Mouse (Mus musculus): ENCODE measurements around the gene Stra6l. TPM values are rescaled to one million over a fixed set of nuclear protein-coding genes. Genes with fewer than 3 reads are reported as not detected.

The Stra6l gene
- 0.50 and 1.1 TPM in 2 replicates for polyA plus RNA-seq (2015; fragmentation: Nextera tagmentation; extraction: Ambion mirVana)

DNA sequence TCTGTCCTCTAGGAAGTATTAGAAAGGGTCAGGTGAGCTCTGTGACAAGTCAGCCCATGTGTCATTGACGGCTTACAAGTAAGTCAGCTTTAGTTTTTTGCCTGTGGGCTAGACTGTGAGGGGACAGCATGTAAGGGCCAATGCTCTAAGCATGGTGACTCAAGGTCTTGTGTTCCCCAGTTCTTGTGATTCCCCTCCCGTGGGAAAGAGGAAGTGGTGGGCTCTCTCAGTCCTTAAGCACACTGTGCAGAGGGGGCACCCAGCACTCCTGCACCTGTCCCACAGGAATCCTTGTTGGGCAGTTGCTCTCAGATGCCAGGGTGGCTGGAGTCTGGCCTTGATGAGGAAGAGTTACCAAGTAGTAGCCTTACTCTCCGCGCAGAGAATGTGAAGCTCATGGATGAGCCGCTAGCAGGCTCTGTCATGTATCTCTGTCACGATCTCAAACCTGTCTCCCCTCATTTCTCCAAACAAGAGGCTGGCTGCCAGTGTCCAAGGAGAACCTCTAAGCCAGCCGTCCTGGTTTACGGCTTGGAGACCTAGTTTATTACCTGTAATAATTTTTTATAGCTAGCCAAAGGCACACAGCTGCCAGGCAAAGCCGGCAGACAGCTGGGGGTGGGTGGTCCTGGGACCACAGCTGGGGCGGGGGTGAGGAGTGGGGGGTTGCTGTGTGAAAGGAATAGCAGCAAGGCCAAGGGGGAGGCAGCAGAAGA, at the start of gene Stra6l:
TSS of gene Stra6l (plus strand) at position 556 of the 716 bp plus-strand sequence.
- Histone ChIP-seq H3K27me3 (replicated peaks) (no peaks in the 10 kb centered on the region; the same call in 1 of the 2 replicates), H3K9ac (replicated peaks) (no peak within 1 kb of the TSS), H3K4me3 (replicated peaks) (no peak within 1 kb of the TSS), H3K4me1 (peaks cover 13% of the 10 kb centered on the region), H3K4me2 (peak within 1 kb of the TSS; percentile 13; the same call in 1 of the 2 replicates), H3K36me3 (no peaks in the 10 kb centered on the region), H3K9me3 (replicated peaks) (no peaks in the 10 kb centered on the region), H3K27ac (replicated peaks) (no peak within 1 kb of the TSS)
- WGBS: 18% methylated on average over 10 of the region's 10 CpGs
- ATAC-seq (ENCODE audit: low FRiP score): no peak

DNA sequence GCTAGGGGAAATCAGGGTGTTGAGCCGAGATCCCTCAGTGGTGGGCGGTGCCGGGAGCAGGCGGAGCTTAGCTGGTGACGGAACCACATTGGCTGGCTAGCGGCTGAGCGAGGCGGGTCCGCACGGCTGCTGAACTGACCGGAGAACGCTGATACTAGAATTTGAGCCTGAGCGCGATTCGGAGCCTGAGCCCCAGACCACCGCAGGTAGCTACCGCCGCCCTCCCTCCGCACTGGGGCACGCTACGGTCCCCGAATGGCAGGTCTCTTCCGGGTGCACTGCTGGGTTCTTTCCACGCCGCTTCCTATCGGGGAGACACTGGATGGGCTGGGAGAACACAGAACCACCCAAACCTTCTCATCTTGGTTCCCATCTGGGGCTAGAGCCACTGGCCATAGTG, 49.5 kb upstream of the Stra6l start, which contains the start of gene Aldh1b1:
TSS of gene Aldh1b1 (plus strand) at position 59 of the 400 bp plus-strand sequence.
- H3K4me1 ChIP-seq: peaks cover 26% of the 10 kb centered on the region
- H3K36me3 ChIP-seq: peaks cover 4% of the 10 kb centered on the region; the same call in 1 of the 2 replicates
- ATAC-seq (ENCODE audit: low FRiP score): peak; percentile 90
- H3K9ac ChIP-seq (replicated peaks): peak within 1 kb of the TSS; percentile 57
- peak within 1 kb of the TSS; percentile 65 for H3K4me2 ChIP-seq
- H3K4me3 ChIP-seq (replicated peaks): peak within 1 kb of the TSS; percentile 48
- 1% methylated on average over 26 of the region's 26 CpGs for WGBS
- H3K27me3 ChIP-seq (replicated peaks): no peaks in the 10 kb centered on the region
- H3K9me3 ChIP-seq (replicated peaks): no peaks in the 10 kb centered on the region
- no peak within 1 kb of the TSS; the same call in 1 of the 2 replicates for H3K27ac ChIP-seq (replicated peaks)

DNA sequence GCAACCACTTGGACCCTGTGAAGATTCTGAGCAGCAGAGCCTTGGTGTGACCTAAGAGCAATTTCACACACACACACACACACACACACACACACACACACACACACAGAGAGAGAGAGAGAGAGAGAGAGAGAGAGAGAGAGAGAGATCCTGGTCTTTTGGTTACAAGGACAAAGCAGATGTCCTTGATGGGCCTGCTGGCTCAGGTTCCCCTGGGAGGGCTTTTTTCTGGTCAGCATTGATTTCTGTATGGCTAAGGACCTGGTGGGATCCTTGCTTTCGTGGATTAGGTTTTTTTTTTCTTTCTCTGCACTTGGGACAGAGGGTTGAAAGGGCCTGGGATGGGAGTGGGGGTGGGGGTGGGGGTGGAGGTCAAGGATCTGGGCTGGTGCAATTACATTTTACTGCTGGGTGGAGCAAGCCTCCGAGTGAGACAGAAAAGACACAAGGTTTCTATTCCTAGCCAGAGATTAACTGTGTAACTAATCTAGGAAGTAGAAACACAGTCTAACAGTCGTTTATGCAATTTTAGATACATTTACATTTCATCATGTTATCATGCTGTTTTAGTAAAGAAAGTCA, 48.4 kb upstream of the Stra6l start:
- no peak overlapping the region for H3K9ac ChIP-seq (replicated peaks)
- no peaks in the 10 kb centered on the region for H3K27me3 ChIP-seq (replicated peaks)
- H3K4me1 ChIP-seq: peaks cover 26% of the 10 kb centered on the region
- H3K4me2 ChIP-seq: peak overlapping the region; percentile 65
- no peaks in the 10 kb centered on the region for H3K9me3 ChIP-seq (replicated peaks)
- 16% methylated on average over 3 of the region's 3 CpGs for WGBS
- no peak overlapping the region for H3K27ac ChIP-seq (replicated peaks)
- no peak for ATAC-seq (ENCODE audit: low FRiP score)
- H3K4me3 ChIP-seq (replicated peaks): no peak overlapping the region
- H3K36me3 ChIP-seq: peaks cover 6% of the 10 kb centered on the region; the same call in 1 of the 2 replicates

DNA sequence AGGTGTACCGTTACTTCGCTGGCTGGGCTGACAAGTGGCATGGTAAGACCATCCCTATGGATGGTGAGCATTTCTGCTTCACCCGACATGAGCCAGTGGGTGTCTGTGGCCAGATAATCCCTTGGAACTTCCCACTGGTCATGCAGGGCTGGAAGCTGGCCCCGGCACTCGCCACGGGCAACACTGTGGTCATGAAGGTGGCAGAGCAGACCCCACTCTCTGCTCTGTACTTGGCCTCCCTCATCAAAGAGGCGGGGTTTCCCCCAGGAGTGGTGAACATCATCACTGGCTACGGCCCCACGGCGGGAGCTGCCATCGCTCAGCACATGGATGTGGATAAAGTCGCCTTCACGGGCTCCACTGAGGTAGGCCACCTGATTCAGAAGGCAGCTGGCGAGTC, 45.6 kb upstream of the Stra6l start:
- no peak for ATAC-seq (ENCODE audit: low FRiP score)
- H3K36me3 ChIP-seq: peaks cover 8% of the 10 kb centered on the region; the same call in 1 of the 2 replicates

DNA sequence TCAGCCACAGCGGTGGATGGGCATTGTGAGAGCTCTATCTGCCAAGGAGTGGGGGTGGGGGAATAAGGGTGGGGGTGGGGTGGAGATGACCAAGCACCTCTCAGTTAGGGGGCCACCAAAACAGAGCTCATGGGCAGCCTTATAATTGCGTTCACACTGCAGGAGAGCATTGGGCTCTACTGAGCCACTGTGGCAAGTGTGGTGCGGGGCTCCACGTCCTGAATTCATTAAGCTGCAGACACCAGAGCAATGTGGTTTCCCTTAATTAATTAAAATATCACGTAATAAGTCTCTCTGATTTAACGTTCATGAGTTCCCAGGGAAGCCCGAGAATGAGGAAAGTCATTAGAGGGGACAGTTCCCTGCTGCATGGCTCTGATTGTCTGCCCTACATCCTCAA, 40.4 kb upstream of the Stra6l start:
- Histone ChIP-seq H3K4me2 (no peak overlapping the region), H3K36me3 (peaks cover 7% of the 10 kb centered on the region; the same call in 1 of the 2 replicates), H3K9ac (replicated peaks) (no peak overlapping the region), H3K9me3 (replicated peaks) (no peaks in the 10 kb centered on the region), H3K27ac (replicated peaks) (0 out of 2 replicates have a peak overlapping the region, but pooled peaks have one; percentile 5), H3K4me3 (replicated peaks) (no peak overlapping the region), H3K4me1 (peaks cover 12% of the 10 kb centered on the region), H3K27me3 (replicated peaks) (no peaks in the 10 kb centered on the region)
- 36% methylated on average over 7 of the region's 7 CpGs for WGBS
- peak; percentile 70 for ATAC-seq (ENCODE audit: low FRiP score)

More for the DNA sequence above, 45.6 kb upstream of the Stra6l start:
- no peak overlapping the region for H3K9ac ChIP-seq (replicated peaks)
- no peak overlapping the region for H3K27ac ChIP-seq (replicated peaks)
- H3K4me3 ChIP-seq (replicated peaks): no peak overlapping the region
- H3K27me3 ChIP-seq (replicated peaks): no peaks in the 10 kb centered on the region
- H3K4me1 ChIP-seq: peaks cover 22% of the 10 kb centered on the region
- WGBS: 91% methylated on average over 14 of the region's 14 CpGs
- no peaks in the 10 kb centered on the region for H3K9me3 ChIP-seq (replicated peaks)
- no peak overlapping the region for H3K4me2 ChIP-seq

DNA sequence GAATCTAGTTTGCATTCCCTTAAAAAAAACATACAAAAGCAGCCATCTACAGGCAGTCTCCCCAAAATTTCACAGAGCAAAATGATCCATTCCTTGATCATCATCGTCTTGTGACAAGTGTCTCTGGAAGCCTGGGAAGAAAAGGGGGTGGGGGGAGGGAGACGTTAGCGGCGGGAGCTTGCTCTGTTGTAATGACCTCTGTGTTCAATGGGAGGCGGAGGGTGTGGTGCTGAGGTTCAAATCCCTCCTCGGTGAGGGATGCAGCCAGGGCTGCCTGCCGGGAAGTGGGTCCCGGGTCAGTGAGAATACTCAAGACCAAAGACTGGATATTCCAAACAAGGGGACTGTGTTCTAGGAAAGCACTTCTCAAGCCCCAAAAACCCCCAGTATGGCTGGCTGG, 37.2 kb upstream of the Stra6l start:
- Histone ChIP-seq H3K9me3 (replicated peaks) (no peaks in the 10 kb centered on the region), H3K4me1 (peaks cover 18% of the 10 kb centered on the region), H3K9ac (replicated peaks) (no peak overlapping the region), H3K27me3 (replicated peaks) (no peaks in the 10 kb centered on the region), H3K27ac (replicated peaks) (no peak overlapping the region), H3K4me3 (replicated peaks) (no peak overlapping the region), H3K4me2 (no peak overlapping the region), H3K36me3 (0 out of 2 replicates have a peak, but pooled peaks cover 4% of the 10 kb centered on the region)
- ATAC-seq (ENCODE audit: low FRiP score): no peak
- 22% methylated on average over 8 of the region's 8 CpGs for WGBS

DNA sequence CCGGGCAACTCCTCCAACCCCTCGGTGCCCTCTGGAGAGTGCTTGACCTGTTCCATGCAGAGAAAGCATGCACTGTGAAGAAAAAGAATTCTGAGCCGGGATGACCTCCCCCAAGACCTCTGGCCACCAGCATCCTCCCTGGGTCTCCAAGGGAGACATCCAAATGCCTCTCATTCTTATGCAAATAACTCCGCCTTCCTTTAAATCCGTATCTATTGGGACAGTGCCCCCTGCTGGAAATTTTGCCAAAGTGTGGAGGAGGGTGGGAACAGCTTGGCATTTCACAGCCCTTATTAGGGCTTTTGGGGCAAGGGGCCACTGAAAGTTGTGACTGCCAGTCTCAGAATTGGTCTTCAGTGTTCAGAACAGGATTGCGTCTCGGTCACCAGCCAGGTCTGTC, 32.9 kb upstream of the Stra6l start:
- 29% methylated on average over 7 of the region's 7 CpGs for WGBS
- peaks cover 33% of the 10 kb centered on the region for H3K4me1 ChIP-seq
- no peak overlapping the region for H3K27ac ChIP-seq (replicated peaks)

DNA sequence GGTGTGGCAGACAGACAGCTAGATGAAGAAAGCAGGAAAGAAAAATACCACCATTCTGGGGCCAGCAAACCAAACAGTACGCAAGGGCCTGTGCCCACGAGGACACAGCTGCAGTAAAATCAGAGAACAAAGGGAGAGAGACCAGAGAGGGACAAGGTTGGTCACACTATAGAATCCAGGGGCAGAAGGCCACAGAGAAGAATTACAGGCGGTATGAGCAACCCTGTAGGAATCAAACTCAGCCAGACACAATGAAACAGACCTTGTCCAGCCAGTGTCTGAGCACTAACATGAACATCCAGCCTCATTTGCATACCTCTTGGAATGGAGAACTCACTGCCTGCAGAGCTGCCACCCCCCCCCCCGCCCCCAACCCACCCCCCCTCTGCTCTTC, 29.7 kb upstream of the Stra6l start:
- Histone ChIP-seq H3K9me3 (replicated peaks) (no peaks in the 10 kb centered on the region), H3K36me3 (no peaks in the 10 kb centered on the region), H3K4me2 (peak overlapping the region; percentile 60), H3K4me3 (replicated peaks) (no peak overlapping the region), H3K9ac (replicated peaks) (0 out of 2 replicates have a peak overlapping the region, but pooled peaks have one; percentile 5), H3K27me3 (replicated peaks) (no peaks in the 10 kb centered on the region), H3K27ac (replicated peaks) (peak overlapping the region; percentile 82), H3K4me1 (peaks cover 61% of the 10 kb centered on the region)
- ATAC-seq (ENCODE audit: low FRiP score): peak; percentile 12; the same call in 1 of the 2 replicates
- WGBS: 16% methylated on average over 3 of the region's 4 CpGs

More for the DNA sequence above, 32.9 kb upstream of the Stra6l start:
- Histone ChIP-seq H3K4me2 (no peak overlapping the region), H3K4me3 (replicated peaks) (no peak overlapping the region), H3K36me3 (0 out of 2 replicates have a peak, but pooled peaks cover 4% of the 10 kb centered on the region), H3K9me3 (replicated peaks) (no peaks in the 10 kb centered on the region), H3K9ac (replicated peaks) (no peak overlapping the region), H3K27me3 (replicated peaks) (no peaks in the 10 kb centered on the region)
- no peak for ATAC-seq (ENCODE audit: low FRiP score)

DNA sequence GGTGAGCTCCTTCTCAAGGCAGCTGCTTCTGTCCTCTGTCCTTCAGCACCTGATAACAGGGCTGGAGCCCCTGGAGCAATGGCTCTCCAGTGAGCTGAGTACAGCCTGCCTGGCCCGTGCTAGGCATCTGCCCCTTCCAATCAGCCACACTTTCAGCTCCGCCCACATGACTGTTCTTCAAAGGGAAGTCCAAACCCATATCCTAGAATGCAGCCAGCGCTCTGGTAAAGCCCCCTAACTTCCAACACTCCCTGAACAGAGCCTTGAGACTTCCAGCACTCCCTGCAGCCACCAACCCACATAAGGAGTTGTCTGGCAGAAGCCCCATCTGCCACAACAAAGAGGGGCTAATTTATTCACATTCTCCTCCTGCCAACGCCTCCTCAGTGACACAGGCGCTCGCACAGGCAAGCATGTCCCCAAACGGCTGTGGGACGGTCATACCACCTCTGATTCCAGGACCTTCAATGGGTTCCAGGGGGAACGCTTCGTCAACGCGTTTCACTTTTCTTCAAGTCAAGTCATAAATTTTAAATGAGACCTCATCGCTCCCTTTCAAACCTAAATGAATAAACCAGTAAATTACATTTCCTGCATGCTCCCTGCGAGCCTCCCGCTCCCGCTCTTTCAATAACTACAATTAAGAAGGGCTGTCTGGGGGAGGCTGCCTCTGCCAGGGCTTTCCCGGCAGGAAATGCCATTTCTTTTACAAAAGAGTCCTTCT, 29.1 kb upstream of the Stra6l start:
- Histone ChIP-seq H3K9ac (replicated peaks) (0 out of 2 replicates have a peak overlapping the region, but pooled peaks have one; percentile 17), H3K4me2 (peak overlapping the region; percentile 60), H3K36me3 (no peaks in the 10 kb centered on the region), H3K4me1 (peaks cover 66% of the 10 kb centered on the region), H3K4me3 (replicated peaks) (peak overlapping the region; percentile 23), H3K27ac (replicated peaks) (peak overlapping the region; percentile 82), H3K27me3 (replicated peaks) (no peaks in the 10 kb centered on the region), H3K9me3 (replicated peaks) (no peaks in the 10 kb centered on the region)
- ATAC-seq (ENCODE audit: low FRiP score): peak; percentile 48
- 2% methylated on average over 17 of the region's 17 CpGs for WGBS

DNA sequence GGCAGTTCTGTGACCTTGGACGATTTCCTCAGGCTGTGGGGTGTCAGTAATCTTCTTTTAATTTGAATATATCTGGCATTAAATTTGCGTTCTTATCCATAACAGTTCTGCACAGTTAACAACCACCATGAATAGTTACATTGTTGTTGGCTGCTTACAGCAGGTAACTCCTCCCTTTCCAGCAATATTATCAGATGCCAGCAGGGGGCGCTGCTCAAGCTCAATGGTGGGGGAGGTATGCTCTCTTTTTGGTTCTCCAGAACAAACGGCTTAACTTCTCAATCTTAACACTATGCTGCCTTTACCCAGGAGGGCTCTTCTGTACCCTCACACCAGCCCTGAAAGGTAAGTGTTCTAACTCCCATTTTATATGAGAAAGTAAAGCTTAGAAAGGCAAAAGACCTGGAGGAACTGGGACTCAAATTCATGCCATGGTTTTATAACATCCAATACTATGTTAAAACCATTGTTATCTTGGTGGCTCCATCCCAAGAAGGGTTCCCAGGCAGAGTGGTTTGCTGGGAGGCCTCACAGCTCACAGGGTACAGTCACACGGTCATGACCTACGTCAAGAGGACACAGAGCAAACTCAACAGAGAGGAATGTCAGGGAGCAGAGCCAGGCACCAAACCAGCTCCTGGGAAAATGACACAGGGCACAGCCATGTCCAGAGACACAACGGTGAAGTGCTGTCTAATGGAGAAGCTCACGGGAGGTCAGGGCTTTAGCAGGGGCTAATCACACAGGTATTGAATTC, 28.2 kb upstream of the Stra6l start:
- Histone ChIP-seq H3K4me1 (peaks cover 74% of the 10 kb centered on the region), H3K9ac (replicated peaks) (no peak overlapping the region), H3K4me3 (replicated peaks) (peak overlapping the region; percentile 23), H3K36me3 (no peaks in the 10 kb centered on the region), H3K9me3 (replicated peaks) (no peaks in the 10 kb centered on the region), H3K4me2 (peak overlapping the region; percentile 60), H3K27ac (replicated peaks) (peak overlapping the region; percentile 82), H3K27me3 (replicated peaks) (no peaks in the 10 kb centered on the region)
- ATAC-seq (ENCODE audit: low FRiP score): no peak
- WGBS: 39% methylated on average over 8 of the region's 8 CpGs

DNA sequence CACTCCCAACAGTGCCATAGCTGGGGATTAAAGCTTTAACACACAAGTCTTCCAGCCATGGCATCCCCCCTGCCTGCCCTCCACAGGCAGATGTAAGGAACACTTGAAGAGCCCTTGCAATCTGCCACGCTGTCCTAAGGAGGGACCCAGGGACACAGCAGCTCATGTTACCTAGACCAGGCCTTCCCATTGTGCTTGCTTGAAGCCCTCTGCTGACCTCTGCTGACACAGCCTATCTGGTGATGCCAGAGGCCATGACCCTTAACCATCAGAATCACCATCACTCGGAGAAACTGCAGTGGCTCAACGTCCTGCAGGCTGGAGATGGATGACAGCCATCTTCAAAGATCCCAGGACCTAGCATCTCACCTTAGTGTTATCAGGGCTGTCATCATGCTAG, 26.5 kb upstream of the Stra6l start:
- no peaks in the 10 kb centered on the region for H3K36me3 ChIP-seq
- no peak overlapping the region for H3K4me3 ChIP-seq (replicated peaks)
- H3K27ac ChIP-seq (replicated peaks): no peak overlapping the region
- 46% methylated on average over 3 of the region's 3 CpGs for WGBS
- no peak overlapping the region for H3K9ac ChIP-seq (replicated peaks)
- H3K27me3 ChIP-seq (replicated peaks): peaks cover 7% of the 10 kb centered on the region
- no peak overlapping the region for H3K4me2 ChIP-seq
- H3K4me1 ChIP-seq: peaks cover 81% of the 10 kb centered on the region
- ATAC-seq (ENCODE audit: low FRiP score): no peak
- no peaks in the 10 kb centered on the region for H3K9me3 ChIP-seq (replicated peaks)
